Mouse (Mus musculus): ENCODE data around the gene Ugt1a6a.
A peak's percentile ranks its signal among the peaks of the same experiment; 100 is the strongest.
"Not testable (repeated sequence)": the region's sequence is repeated elsewhere in the genome, so short reads cannot be mapped to it uniquely, and the experiment has no call there.

The Ugt1a6a gene

DNA sequence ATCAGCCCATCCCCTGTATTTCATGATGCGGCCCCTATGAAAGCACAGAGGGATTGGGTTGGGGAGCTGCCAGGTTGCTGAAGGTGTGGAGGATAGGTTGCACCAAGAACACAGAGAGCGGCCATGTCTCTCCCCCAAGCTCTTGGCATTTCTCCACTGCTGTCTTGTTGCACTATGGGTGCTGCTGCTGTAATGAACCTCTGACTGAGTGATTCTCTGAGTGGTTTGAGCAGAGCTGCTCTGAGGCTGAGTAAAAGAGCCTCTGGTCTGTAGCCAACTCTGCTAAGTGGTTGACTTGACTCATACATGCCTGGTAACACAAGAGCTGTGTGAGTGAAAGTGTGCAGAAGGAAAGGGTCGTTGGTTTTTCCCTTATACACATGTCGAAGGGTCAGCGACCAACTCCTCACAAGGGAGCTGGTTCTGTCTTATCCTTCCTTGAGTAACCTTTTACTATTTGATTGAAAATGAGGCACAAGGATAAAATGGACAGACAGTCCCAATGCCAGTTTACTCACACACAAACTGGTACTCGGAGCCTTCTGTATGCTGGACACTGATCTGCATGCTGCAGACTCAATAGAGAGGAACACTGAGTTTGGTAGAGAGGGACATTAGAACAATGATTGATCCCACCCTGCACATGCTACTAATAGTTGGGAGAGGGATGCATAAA lies 758 bp downstream of the Ugt1a6a start:
- not testable (repeated sequence) for DNase-seq (ENCODE audit: low read depth, low spot score)

DNA sequence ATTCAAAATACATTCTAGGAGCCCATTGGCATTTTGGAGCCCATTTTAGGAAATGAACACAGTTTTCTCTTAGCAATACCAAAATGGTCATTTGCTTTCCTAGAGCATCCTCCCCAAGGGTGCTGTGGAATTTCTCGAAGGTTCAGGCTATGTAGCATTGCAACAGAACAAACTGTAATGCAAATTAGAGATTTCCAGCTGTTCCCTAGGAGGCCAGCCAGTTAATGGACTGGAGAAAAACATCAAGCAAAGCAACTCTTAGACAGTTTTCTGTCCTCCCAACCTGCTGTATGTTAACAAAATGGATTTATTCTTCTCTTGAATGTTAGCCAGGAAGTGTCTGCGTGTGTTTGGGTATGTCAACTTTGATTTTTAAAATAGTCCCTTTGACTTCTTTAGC lies 2.0 kb downstream of the Ugt1a6a start:
- no peak for DNase-seq (ENCODE audit: low read depth, low spot score)

DNA sequence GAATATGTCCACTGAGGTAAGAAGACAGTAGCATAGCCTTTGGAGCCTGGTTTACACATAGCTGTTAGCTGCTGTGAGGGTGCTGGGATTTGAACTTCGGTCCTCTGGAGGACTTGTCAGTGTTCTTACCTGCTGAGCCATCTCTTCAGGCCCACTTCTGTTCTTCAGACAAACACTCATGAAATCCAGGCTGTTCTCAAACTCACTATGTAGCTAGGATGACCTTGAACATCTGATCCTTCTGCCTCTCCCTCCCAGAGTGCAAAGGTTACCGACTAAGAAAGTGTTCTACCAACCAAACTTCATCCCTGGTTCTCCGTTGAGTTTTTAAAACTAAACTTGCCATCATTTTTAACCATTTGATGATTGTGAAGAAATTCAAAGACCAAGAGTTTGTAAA lies 2.7 kb downstream of the Ugt1a6a start:
- no peak for DNase-seq (ENCODE audit: low read depth, low spot score)

GRCm38 (mm10) chr1:88138145-88138544 lies 3.5 kb downstream of the Ugt1a6a start:
- DNase-seq (ENCODE audit: low read depth, low spot score) = no peak

GRCm38 (mm10) chr1:88140492-88140891 lies 5.9 kb downstream of the Ugt1a6a start:
- DNase-seq (ENCODE audit: low read depth, low spot score) = not testable (repeated sequence)

GRCm38 (mm10) chr1:88143966-88144675 lies 9.5 kb downstream of the Ugt1a6a start:
- peak; percentile 17 for DNase-seq (ENCODE audit: low read depth, low spot score)

DNA sequence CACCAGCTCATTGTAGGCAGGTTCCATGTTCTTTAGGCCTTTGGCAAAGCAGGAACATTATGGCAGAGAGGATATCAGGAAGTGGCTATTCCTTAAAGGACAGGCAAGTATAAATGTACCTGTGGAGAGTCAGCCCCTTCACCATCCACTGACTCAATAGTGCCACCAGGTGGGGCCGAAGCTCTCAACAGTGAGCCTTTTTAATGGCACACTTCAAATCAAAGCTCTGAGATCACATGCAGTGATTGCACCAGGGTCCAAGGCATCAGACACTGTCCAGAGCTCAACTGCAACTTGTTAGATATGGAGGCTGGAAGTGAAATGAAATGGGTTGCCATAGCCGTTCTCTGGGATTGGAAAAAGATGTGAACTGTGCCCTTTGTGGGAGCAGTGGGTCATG lies 10.7 kb downstream of the Ugt1a6a start:
- DNase-seq (ENCODE audit: low read depth, low spot score) = peak; percentile 29

DNA sequence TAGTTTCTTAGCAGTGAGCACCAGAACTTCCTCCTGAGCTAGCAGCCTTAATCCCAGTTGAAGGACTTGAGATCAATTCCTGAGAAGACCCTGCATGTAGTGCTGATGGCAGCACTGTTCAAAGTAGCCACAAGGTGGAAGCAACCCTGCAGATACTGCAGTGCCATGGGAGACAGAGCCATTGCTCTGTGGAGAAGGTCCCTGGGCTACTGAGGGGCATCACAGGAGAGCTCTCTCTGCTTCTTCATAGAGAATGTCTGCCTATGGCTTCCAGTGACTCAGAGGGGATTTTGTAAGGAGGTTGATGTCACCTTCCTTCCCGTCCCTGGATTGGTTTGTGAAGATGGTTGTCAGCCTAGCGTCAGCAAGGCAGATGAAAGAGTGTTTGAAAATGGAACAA lies 15.5 kb downstream of the Ugt1a6a start:
- not testable (repeated sequence) for DNase-seq (ENCODE audit: low read depth, low spot score)

- no peak for DNase-seq (ENCODE audit: low read depth, low spot score)
Measured at GRCm38 (mm10) chr1:88158430-88158829, 23.8 kb downstream of the Ugt1a6a start.

DNA sequence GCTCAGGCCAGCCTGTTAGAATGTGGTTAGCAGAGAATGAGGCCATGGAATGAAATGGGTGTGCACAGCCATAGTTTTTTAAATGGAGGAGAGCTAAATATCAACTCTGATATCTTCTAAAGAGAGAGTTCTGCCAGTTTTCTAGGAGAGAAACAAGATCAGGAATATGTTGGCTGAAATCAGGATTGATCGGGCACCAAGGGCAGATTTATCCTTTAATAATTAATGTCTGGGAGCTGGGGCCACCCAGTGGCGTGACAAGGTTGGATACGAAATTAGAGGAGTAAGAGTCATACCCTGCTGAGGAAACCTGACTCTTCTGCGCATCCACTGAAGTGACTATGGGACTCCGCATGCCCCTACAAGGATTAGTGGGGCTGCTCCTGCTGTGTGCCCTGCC lies 31.1 kb downstream of the Ugt1a6a start, which contains the start of gene Ugt1a5:
TSS of gene Ugt1a5 (plus strand) at position 302 of the 400 bp plus-strand sequence.
- no peak for DNase-seq (ENCODE audit: low read depth, low spot score)

DNA sequence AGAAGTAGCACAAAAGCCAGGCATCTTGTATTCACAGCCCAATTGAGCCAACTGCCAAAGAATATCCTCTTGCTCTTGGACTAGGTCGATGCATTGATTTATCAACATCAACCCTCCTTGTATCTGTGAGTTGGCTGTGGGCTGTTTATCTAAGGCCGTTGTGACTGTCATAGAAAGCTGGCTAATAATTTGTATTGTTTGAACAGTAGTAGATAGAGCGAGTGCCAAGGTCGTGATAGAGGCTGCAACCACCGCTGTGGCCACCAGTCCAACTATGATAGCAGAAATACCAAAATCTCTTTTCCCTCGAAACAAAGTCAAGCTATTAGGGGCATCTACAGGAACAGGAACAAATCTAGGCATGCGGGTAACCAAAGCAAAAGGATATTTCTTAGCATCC lies 37.6 kb downstream of the Ugt1a6a start:
- DNase-seq (ENCODE audit: low read depth, low spot score) = not testable (repeated sequence)

GRCm38 (mm10) chr1:88179657-88180056 lies 45.0 kb downstream of the Ugt1a6a start:
- no peak for DNase-seq (ENCODE audit: low read depth, low spot score)

GRCm38 (mm10) chr1:88186325-88186935 lies 51.8 kb downstream of the Ugt1a6a start:
- no peak for DNase-seq (ENCODE audit: low read depth, low spot score)

DNA sequence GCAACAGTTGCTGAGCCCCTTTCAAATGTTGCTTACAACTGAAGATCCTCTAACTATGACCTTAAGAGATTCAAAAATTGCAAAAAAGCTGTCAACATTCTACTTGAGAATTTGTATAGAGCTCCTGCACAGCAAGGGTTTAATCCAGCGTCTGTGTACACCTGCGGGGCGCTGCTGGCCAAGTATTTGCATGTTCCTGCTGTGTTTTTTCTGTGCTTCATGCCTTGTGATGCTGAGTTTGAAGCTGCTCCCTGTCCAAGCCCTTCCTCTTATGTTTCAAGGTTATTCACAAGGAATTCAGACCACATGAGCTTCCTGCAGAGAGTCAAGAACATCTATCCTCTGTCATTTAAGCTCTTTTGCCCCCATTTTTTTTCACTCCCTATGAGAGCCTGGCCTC lies 57.5 kb downstream of the Ugt1a6a start:
- DNase-seq (ENCODE audit: low read depth, low spot score) = no peak

GRCm38 (mm10) chr1:88195687-88196086 lies 61.1 kb downstream of the Ugt1a6a start:
- DNase-seq (ENCODE audit: low read depth, low spot score) = no peak

DNA sequence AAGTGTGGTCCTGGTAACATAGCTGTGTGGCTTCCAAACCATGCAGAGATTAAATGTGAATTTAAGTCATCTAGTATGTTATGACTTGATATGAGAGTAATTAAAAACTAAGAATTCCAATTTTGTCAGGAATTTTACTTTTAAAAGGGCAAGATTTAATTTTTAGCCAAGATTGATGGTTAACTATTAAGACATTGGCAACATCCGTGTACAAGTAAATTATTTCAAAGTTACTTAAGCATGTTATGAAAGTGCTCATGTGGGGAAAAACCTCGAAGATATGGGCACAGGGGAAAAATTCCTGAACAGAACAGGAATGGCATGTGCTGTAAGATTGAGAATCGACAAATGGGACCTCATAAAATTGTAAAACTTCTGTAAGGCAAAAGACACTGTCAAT lies 62.8 kb downstream of the Ugt1a6a start:
- DNase-seq (ENCODE audit: low read depth, low spot score) = no peak

DNA sequence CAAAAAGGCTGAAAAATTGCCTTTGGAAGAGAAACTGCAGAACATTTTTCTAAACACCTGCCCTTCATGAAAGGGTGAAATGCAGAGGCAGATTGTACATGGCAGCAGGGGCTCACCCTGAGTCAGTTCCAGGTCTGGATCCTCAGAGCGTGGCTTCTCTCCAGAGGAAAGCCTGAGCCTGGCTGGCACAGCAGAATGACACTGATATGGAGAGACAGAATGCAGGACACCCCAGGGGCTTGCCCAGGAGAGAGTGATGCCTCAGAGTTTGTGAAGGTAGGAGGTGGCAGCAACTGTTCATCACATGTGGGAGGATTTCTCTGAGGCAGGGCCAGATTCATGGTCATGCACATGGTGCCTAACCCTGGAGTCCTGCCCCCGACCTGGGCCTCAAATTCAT lies 65.4 kb downstream of the Ugt1a6a start:
- no peak for DNase-seq (ENCODE audit: low read depth, low spot score)

GRCm38 (mm10) chr1:88200456-88200855 lies 65.8 kb downstream of the Ugt1a6a start, which contains the start of gene Ugt1a2:
TSS of gene Ugt1a2 (plus strand) at chr1:88200601.
- DNase-seq (ENCODE audit: low read depth, low spot score) = no peak

- DNase-seq (ENCODE audit: low read depth, low spot score) = peak; percentile 89
Measured at GRCm38 (mm10) chr1:88205294-88205922, 70.8 kb downstream of the Ugt1a6a start, which contains the start of gene Dnajb3. TSS of gene Dnajb3 (minus strand) at chr1:88205782.

DNA sequence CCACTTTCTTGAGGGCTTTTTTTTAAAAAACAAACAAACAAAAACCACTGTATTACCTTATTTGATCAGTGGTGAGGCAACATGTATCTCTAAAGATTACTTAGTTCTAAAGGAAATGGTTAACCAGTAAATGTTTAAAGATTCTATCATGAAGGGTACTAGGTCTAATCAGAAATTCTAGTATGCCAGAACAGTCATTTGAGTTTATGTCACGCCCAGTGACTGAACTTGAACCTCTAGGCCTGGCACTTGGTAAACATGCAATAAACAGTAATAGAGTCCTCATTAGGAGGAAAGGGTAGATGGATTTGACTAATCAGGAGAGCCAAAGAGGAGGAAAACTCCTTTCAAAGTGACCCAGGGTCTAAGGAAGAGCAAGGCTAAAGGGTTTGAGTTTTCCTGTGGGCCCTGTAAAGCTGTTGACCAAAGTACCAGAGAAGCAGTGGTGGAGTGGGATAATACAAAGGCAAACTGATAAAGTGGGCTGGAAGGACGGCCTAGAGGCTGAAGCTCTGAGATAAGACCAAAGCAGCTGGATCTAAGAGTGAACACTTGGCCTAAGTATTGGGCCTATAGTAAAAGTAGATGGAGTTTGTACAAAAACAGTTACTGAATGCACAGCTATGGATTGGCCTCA lies 72.4 kb downstream of the Ugt1a6a start:
- no peak for DNase-seq (ENCODE audit: low read depth, low spot score)

GRCm38 (mm10) chr1:88211812-88212211 lies 77.2 kb downstream of the Ugt1a6a start, which contains the start of gene Ugt1a1:
TSS of gene Ugt1a1 (plus strand) at chr1:88211959.
- no peak for DNase-seq (ENCODE audit: low read depth, low spot score)

Data from mesoderm, embryonic 11.5 days (tissue).